Mouse (Mus musculus) MEL (cell line): ENCODE results near the gene 1700017B05Rik.

Experiments used
- CTCF ChIP-seq, 3 experiments: IDR thresholded peaks in 2 of 3; conservative IDR thresholded peaks in 1 of 3; 2 replicates each; pipeline ENCODE4 v1.5.1; 2011 to 2012; ENCODE audit warnings: low read length in 3 of 3, low read depth in 2 of 3, mild to moderate bottlenecking in 2 of 3, improper control_type of control experiment in 1 of 3, inconsistent platforms in 1 of 3, mixed read lengths in 1 of 3, moderate library complexity in 1 of 3; ENCODE audit not compliant: control insufficient read depth in 1 of 3, insufficient read depth in 1 of 3, poor library complexity in 1 of 3, severe bottlenecking in 1 of 3
- NELFE ChIP-seq: IDR thresholded peaks from 2 replicates; pipeline ENCODE4 v1.6.1; 2011; ENCODE audit warnings: low read depth, low read length, improper control_type of control experiment
- NRF1 ChIP-seq: IDR thresholded peaks from 2 replicates; pipeline ENCODE4 v1.6.1; 2014; ENCODE audit warnings: low read depth, mild to moderate bottlenecking, inconsistent platforms, low read length, improper control_type of control experiment, moderate library complexity; ENCODE audit not compliant: poor library complexity, insufficient read depth, severe bottlenecking
- POLR2A ChIP-seq, 2 experiments: IDR thresholded peaks; 2 replicates each; pipeline ENCODE4 v1.6.1; 2011 to 2012; ENCODE audit warnings: low read length in 2 of 2, mild to moderate bottlenecking in 2 of 2, control low read depth in 1 of 2, improper control_type of control experiment in 1 of 2, low read depth in 1 of 2, moderate library complexity in 1 of 2; ENCODE audit not compliant: control insufficient read depth in 1 of 2, insufficient read depth in 1 of 2, poor library complexity in 1 of 2
- SMC3 ChIP-seq: IDR thresholded peaks from 2 replicates; pipeline ENCODE4 v1.6.1; 2011; ENCODE audit warnings: low read depth, low read length, improper control_type of control experiment

DNA sequence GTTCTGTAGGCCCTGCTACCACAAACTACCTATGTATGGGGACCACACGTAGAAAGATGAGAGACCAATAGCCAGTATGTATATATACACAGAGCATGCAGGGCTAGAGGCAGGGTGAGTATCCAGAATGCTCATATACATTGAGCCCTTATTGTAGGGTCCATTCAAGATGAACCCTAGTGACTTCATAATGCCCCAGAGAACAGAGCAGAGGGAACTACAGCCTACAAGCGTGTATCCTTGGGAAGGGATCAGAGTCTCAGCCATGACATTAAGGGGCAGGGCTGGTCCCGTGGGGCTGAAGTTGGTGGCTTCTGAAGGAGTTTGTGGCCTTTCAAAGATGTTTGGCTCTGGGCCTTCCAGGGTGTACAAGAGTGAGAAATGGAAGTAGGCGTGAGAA, 12.4 kb downstream of the 1700017B05Rik start:
- no peak for TF ChIP-seq NRF1
- no peak for TF ChIP-seq POLR2A (IDR thresholded peaks at IDR 0.05; ENCODE audit: control insufficient read depth in 1 of 2, insufficient read depth in 1 of 2, low read depth in 1 of 2, low read length in 2 of 2, poor library complexity in 1 of 2)
- TF ChIP-seq CTCF (IDR thresholded peaks at IDR 0.05 in 2 of 3, conservative IDR thresholded peaks at IDR 0.05 in 1 of 3; ENCODE audit: control insufficient read depth in 1 of 3, insufficient read depth in 1 of 3, low read depth in 2 of 3, low read length in 3 of 3, poor library complexity in 1 of 3, severe bottlenecking in 1 of 3) = no peak
- TF ChIP-seq NELFE = no peak
- no peak for TF ChIP-seq SMC3
